In the genomic region with DNA sequence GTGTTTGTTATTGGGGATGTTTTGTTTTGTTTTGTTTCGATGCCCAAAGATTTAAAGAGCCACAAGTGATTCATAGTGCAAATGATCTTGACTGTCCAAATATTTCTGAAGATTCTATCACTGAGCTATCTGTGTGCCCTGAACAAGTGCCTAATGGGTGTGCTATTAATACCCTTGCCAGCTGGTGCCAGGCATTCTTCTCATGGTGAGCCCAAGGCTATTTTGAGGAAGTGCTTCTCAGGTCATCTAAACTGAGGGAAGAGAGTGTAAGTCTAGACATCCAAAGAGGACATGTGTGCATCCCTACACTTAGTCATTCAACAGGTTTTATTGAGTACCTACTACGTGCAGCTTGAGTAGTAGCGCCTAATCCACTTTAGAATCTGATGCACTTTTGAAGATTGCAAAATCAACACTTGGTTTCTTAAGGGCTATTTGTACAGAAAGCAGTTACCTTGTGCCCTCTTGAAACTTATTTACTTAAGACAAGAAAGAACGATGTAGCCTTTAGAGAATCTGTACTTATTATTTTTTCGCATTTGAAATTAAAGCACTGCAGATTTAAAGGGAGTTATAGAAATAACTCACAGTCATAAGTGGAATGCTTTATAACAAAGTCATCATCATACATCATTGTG, we compare ENCODE assay signal across 14 mouse cellular contexts.
DNase-seq lines count a peak whose midpoint lies in the region; ATAC-seq and TF ChIP-seq lines count a peak whose summit lies in the region.
"Had no signal": no experiment of that assay in that cellular context is flagged by ENCODE, and none has a peak within 500 bp of the region (broad histone marks: within the 10 kb centered on the region; RNA-seq: fewer than 3 reads in every experiment).

No protein-coding gene starts in this region.

- no peaks in the 10 kb centered on the region for H3K9me3 ChIP-seq in hindbrain, postnatal 0 days (ENCODE audit: low read length)
- H3K9me3 ChIP-seq: forebrain, embryonic 13.5 days had no signal

- no peak overlapping the region for H3K4me2 ChIP-seq in hindbrain, postnatal 0 days (ENCODE audit: low read depth, low read length)
- H3K4me2 ChIP-seq: forebrain, embryonic 13.5 days; hindbrain, embryonic 14.5 days; liver, embryonic 11.5 days had no signal

- no peak for ATAC-seq in hindbrain, postnatal 0 days
- ATAC-seq: forebrain, embryonic 13.5 days had no signal

- TF ChIP-seq CTCF in hindbrain, postnatal 0 days (IDR thresholded peaks at IDR 0.05; ENCODE audit: low read depth), result no peak

- H3K27me3 ChIP-seq in hindbrain, postnatal 0 days (ENCODE audit: insufficient read depth, low read length), result no peaks in the 10 kb centered on the region
- H3K27me3 ChIP-seq: forebrain, embryonic 13.5 days had no signal

- DNase-seq in heart, adult 18-20 months, result peak; percentile 54 to 77
- no peak for DNase-seq in heart, postnatal 25 days (ENCODE audit: low spot score)
- DNase-seq in Muller cell, postnatal 12 days (ENCODE audit: inconsistent ontology term), result peak; percentile 32
- DNase-seq in cerebellum, postnatal 36 days, result peak; percentile 7 to 23
- DNase-seq in heart, postnatal 10 days, result peak; percentile 69 to 73
- DNase-seq in right cerebral cortex, postnatal 25 days, result no peak
- DNase-seq in embryo, embryonic 9.5 days (ENCODE audit: extremely low spot score), result no peak
- no peak for DNase-seq in hindbrain, postnatal 0 days (ENCODE audit: low spot score)
- DNase-seq: kidney, adult 18-20 months; kidney, postnatal 36 days; retina, postnatal 1 day had no signal

- intact Hi-C loops in heart, postnatal 25 days (cut with DNase I), result no loop called here
- intact Hi-C loops in heart, postnatal 10 days (cut with DNase I), result no loop called here

- 96% methylated on average over 5 of the region's 5 CpGs for WGBS in hindbrain, postnatal 0 days

- no peaks in the 10 kb centered on the region for H3K36me3 ChIP-seq in hindbrain, postnatal 0 days (ENCODE audit: insufficient read depth, low read length)

- H3K4me1 ChIP-seq in hindbrain, postnatal 0 days (ENCODE audit: insufficient read depth, low read length), result no peaks in the 10 kb centered on the region
- H3K4me1 ChIP-seq: forebrain, embryonic 13.5 days had no signal

- no peak overlapping the region for H3K27ac ChIP-seq in hindbrain, postnatal 0 days
- H3K27ac ChIP-seq: forebrain, embryonic 13.5 days; hindbrain, embryonic 14.5 days had no signal

- no peak overlapping the region for H3K9ac ChIP-seq in hindbrain, postnatal 0 days (replicated peaks; ENCODE audit: low read length)
- H3K9ac ChIP-seq: forebrain, embryonic 13.5 days; hindbrain, embryonic 14.5 days had no signal

- H3K4me3 ChIP-seq in hindbrain, postnatal 0 days (ENCODE audit: low read length), result no peak overlapping the region
- H3K4me3 ChIP-seq: forebrain, embryonic 13.5 days had no signal

Comparison
In these comparisons a context has a peak if more than half of its experiments do, and no peak if none do; other contexts are left out.
1. DNase-seq: peak in heart, adult 18-20 months (2 of 2), Muller cell, postnatal 12 days (single experiment), cerebellum, postnatal 36 days (2 of 2) and heart, postnatal 10 days (2 of 2); none in heart, postnatal 25 days (single experiment), right cerebral cortex, postnatal 25 days (single experiment), embryo, embryonic 9.5 days (single experiment) and hindbrain, postnatal 0 days (single experiment).